Mouse (Mus musculus) retina, adult 2 months (tissue): ENCODE data around the gene Acox1.

ENCODE experiments used
- DNase-seq: peaks from one replicate; pipeline ENCODE4 v3.0.0-alpha.2; 2012; ENCODE audit warnings: low read depth, low spot score

The Acox1 gene

GRCm38 (mm10) chr11:116212847-116213246, 14.0 kb upstream of the Acox1 start:
- no peak for DNase-seq

DNA sequence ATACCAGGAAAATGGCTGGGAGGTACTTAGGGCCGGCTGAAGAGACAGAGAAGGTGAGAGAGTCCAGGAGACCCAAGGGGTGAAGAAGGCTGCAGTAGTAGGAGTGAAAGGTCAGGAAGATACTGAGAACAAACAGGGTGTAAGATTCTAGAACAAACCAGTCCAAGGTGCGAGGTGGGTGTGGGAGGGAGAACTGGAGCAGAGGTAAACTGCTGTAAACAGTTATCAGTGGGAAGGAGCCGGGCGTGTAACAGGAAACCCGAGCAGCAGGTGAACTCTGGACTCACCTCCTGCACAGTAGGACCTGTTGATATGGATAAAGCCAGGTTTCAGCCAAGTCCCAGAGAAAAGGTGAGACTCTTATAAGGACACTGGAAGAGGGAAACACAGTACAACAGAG, 11.9 kb upstream of the Acox1 start:
- no peak for DNase-seq

DNA sequence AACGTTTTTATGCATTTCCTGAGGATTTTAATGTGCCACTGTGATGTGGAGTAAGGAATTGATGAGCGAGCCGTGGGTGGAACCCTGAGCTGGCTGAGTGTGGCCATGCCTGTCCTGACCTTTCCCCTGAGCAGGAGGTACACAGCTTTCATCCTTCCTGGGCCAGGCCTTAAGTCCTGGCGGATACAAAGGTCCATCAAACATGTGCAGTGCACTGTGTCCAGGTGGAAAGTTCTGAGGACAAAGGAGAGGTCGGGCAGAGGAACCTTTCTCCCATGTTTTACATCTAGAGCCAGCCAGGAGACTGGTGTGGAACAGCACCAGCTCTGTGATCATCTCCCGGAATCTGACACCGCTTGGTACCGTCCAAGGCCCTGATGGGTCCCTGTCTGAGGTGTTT, 10.4 kb upstream of the Acox1 start:
- no peak for DNase-seq

GRCm38 (mm10) chr11:116208660-116209059, 9.8 kb upstream of the Acox1 start:
- no peak for DNase-seq

DNA sequence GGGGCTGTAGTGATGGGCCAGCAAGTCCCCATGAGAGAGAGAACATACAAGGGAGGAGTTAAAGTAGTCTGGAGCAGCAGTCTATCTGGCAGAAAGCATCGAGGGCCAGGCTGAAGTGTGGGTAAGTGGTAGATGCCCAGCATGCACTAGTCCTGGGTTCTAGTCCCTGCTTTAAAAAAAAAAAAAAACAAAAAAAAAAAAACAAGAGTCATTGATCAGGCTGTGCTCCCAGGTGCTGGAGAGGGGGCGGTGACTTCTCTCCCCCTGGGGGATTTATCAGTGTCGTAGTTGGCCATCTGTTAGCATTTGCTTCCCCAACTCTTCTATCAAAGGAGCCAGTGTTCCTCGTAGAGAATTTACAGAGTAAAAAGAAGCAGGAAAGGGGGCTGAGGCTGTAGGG, 7.8 kb upstream of the Acox1 start:
- no peak for DNase-seq

DNA sequence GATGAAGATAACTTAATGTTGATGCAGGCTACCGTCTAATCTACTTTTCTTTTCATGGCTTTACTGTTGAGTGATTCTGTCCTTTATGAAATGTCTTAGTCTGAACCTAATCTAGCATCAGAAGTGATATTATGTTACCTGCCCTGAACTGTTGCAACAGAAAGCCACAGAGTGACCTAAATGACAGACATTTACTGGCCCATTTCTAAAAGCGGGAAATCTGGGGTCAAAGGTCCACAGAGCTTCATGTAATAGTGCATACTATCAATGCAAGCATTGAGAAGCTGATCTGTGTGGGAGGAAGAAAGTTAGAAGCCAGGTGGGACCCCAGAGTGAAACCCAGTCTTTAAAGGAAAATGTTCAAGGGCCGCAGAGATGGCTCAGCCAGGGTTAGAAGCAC, 4.3 kb upstream of the Acox1 start:
- no peak for DNase-seq

- DNase-seq: no peak
Measured at GRCm38 (mm10) chr11:116201151-116201550, 2.3 kb upstream of the Acox1 start.

DNA sequence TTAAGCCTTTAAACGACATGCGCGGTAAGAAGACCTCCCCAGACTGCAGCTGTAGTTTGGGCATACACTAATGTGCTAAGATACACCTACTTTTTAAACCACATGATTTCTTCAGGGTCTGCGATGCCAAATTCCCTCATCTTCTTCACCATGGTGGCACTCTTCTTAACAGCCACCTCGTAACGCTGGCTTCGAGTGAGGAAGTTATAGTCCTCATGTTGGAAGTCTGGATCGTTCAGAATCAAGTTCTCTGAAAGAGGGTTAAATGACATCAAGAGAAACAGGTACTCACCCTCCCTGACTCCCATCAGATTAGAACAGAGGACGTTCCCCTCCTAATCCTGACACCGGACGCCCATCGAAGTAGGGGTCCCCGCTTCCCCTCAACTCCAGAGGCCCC, 713 bp downstream of the Acox1 start:
- DNase-seq: no peak

DNA sequence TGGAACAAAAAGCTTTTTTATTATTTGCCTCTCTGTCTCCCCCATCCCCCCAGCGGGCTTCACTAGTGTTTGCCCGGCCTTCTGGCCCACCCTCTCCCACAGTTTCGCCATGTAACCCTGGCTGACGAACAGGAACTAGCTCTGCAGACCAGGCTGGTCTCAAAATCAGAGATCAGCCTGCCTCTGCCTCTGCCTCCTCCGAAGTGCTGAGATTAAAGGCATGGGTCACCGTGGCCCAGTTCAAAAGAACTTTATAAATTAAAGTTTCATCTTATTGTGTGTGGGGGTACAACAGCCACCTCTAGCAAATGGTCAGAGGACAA, 1.3 kb downstream of the Acox1 start:
- no peak for DNase-seq

DNA sequence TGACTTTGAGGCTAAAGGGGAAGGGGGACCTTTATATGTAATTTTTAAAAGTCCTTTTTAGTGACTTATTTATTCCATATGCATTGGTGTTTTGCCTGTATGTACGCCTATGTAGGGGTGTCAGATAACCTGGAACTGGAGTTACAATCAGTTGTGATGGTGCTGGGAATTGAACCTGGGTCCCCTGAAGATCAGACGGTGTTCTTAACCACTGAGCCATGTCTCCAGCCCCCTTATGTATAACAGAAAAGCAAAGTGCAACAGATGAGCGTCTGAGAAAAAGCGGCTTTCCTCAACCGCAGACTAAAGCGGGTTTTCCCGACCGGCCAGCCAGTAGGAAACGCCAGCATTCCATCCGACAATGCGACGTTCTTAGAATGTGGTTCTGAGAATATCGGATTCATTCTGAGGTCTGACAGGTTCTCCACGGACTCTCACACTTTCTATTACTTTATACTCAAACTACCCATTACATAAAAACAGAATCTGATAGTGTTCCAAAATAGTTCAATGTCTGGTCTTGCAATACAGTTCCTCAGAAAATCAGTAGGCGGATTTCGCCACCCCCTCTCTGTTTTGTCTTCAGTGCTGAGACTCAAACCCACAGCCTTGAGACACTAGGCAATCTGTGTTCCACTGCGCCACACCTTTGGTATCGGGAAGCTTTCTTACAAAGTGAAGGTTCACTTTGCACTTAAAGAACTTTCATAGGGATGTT, 1.8 kb downstream of the Acox1 start:
- DNase-seq: no peak

- no peak for DNase-seq
Measured at GRCm38 (mm10) chr11:116196336-116196735, 2.5 kb downstream of the Acox1 start.

DNA sequence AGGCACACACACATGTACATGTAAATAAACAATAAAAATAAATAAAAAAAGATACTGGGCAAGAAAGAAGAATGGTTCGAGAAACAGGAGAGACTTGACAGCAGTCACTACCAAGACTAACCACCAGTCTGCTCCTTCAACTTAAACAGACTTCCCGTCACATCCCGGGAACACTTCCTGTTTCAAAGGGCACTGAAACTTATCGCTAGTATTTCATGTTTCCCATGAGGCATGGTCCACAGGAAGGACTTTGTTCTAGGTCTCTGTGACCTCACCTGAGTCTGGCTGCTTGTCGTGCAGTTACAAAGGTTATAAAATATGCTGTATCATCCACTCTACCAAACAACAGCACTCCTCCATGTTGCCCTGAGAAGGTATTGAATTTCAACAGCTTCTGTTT, 3.6 kb downstream of the Acox1 start:
- DNase-seq: no peak

DNA sequence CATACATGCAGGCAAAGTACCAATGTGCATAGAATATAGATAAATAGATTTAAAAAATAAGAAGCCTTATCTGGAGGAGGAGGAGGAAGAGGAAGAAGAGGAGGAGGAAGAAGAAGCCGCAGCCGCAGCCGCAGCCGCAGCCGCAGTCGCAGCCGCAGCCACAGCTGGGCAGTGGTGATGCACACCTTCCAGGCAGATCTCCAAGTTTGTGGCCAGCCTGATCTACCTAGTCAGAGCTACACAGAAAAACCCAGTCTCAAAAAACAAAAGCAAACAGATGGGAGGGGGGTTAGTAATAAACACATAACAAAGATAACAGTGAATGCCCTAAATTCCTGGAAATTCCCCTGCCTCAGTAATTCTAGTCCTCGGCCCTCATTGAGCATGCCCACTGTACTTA, 4.2 kb downstream of the Acox1 start:
- no peak for DNase-seq

DNA sequence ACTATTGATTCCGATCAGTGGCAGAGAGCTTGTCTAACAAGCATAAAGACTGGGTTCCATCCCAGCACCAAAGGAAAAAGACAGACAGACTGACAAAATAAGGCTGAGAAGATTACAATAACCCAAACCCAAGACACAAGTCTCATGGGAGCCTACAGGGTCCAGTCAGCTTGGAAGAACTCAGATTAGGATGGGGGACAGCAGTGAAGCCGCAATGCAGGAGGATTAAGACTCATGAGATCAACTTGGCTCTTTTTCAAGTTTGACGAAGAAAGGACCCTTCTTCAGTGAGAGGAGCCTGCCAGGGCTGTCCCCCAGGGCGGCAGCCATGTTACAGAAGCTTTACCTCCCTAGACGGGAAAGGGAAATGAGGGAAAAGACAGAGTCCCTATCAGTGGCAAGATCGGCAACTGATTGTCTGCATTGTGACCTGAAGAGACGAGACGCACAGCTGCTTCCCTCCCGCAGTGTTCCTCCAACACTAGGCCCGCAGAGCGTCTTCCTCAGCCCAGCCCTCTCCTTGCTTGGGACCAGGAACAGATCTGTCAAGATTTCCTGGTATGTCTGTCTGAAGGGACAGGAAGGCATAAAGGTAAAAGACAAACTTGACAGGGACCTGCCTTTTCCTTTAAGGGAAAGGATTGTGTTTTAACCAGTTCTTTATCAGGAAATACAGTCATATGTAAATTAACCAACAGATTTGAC, 11.5 kb downstream of the Acox1 start:
- no peak for DNase-seq

- no peak for DNase-seq
Measured at GRCm38 (mm10) chr11:116186360-116186759, 12.5 kb downstream of the Acox1 start.

DNA sequence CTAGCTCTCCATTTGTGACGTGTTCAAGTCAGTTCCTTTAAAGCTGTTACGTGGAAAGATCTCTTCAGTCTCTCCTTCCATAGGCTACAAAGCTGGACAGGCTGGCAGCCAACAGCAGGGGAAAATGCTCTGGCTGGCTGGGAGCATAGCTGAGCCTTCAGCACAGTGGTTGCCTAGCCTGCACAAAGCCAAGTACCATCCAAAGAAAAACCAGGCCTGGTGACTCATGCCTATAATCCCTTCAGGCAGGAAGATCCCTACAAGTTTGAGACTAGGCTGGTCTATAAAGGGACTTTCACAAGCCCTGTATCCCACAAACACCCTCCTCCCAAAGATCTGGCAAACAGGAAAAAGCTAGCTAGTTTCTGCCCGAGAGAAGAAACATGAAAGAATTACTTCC, 13.0 kb downstream of the Acox1 start:
- no peak for DNase-seq

- no peak for DNase-seq
Measured at GRCm38 (mm10) chr11:116178411-116179121, 20.3 kb downstream of the Acox1 start.

DNA sequence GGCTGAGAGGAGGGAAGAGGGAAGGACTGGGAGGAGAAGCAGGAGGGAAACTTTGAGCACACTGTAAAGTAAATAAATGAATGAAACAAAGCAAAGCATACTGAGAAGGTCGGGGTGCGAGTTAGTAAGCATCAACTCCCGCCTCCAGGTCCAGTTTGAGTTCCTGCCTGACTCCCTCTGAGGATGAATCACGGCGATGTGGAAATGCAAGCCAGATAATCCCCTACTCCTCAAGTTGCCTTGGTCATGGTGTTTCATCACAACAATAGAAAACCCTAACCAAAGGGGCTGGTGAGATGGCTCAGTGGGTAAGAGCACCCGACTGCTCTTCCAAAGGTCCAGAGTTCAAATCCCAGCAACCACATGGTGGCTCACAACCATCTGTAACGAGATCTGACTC, 22.8 kb downstream of the Acox1 start:
- DNase-seq: no peak

DNA sequence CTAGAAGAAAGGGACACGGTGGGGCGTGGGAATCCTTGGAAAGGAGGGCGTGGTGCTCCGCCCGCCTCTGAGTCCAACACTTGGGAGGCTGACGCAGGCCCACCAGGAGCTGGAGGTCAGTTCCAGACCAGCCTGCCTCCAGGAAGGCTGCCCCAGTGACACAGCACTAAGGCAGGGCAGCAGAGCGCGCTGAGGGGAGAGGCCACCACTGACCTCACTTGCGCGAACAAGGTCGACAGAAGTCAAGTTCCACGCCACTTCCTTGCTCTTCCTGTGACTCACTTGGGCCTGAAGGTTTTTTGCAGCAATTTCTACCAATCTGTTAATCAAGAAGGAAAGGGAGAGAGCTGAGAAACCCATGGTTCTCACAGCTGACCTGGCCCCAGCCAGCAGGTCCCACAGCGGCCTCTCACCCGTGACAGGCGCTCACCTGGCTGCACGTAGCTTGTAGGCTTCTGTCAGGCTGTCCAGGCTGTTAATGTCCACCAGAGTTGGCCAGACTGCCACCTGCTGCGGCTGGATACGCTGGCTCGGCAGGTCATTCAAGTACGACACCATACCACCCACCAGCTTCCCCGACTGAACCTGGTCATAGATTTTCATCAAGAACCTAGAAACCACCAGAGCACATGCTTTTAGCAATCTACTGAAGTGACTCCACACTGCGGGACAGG, 23.9 kb downstream of the Acox1 start:
- DNase-seq: no peak

GRCm38 (mm10) chr11:116171959-116172358, 26.9 kb downstream of the Acox1 start:
- DNase-seq: no peak

- no peak for DNase-seq
Measured at GRCm38 (mm10) chr11:116170003-116170800, 28.6 kb downstream of the Acox1 start.

DNA sequence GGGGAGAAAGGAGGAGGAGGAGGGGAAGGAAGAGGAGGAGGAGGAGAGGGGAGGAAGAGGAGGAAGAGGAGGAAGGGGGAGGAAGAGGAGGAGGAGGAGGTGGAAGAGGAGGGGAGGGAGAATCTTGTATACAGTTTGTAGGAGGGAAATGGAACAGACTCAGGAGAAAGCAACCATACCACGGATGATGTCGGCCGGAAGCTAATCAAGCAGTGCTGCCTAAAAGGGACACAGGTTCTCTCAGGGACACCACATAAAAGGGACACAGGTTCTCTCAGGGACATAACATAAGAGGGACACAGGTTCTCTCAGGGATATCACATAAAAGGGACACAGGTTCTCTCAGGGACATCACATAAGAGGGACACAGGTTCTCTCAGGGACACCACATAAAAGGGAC, 29.6 kb downstream of the Acox1 start:
- DNase-seq: no peak
